23 mouse cellular contexts compared by ENCODE assay signal in genomic region chr1:164526748-164527147, GRCm38 (mm10).
"Had no signal": no experiment of that assay in that cellular context is flagged by ENCODE, and none has a peak within 500 bp of the region (broad histone marks: within the 10 kb centered on the region; RNA-seq: fewer than 3 reads in every experiment).

No protein-coding gene starts in this region.

- ATAC-seq: forebrain, embryonic 15.5 days; forebrain, postnatal 0 days; hindbrain, embryonic 16.5 days; inflammation-experienced regulatory T-cells, adult 6 months; liver, embryonic 12.5 days had no signal

- H3K9me3 ChIP-seq: forebrain, embryonic 15.5 days; heart, embryonic 13.5 days; heart, embryonic 15.5 days; limb, embryonic 10.5 days; limb, embryonic 12.5 days; liver, embryonic 12.5 days had no signal

- H3K27me3 ChIP-seq: forebrain, embryonic 15.5 days; heart, embryonic 13.5 days; heart, embryonic 15.5 days; limb, embryonic 12.5 days; liver, embryonic 12.5 days had no signal

- H3K4me2 ChIP-seq: forebrain, embryonic 15.5 days; heart, embryonic 13.5 days; heart, embryonic 15.5 days; hindbrain, embryonic 14.5 days; limb, embryonic 12.5 days; liver, embryonic 12.5 days had no signal

- H3K36me3 ChIP-seq: forebrain, embryonic 15.5 days; heart, embryonic 13.5 days; heart, embryonic 15.5 days; limb, embryonic 10.5 days; limb, embryonic 12.5 days; liver, embryonic 12.5 days had no signal

- DNase-seq: forebrain, postnatal 0 days; gastrocnemius, postnatal 14 days; gastrocnemius, postnatal 36 days; heart, adult 18-20 months; heart, postnatal 14 days; heart, postnatal 36 days; kidney, adult 18-20 months; kidney, adult 8-10 months; kidney, postnatal 10 days; kidney, postnatal 25 days; kidney, postnatal 4 days had no signal

- H3K9ac ChIP-seq: forebrain, embryonic 15.5 days; forebrain, postnatal 0 days; heart, embryonic 13.5 days; heart, embryonic 15.5 days; hindbrain, embryonic 14.5 days; limb, embryonic 12.5 days; liver, embryonic 12.5 days; liver, embryonic 14.5 days had no signal

- H3K4me1 ChIP-seq: forebrain, embryonic 15.5 days; heart, embryonic 15.5 days; limb, embryonic 10.5 days; limb, embryonic 12.5 days; liver, embryonic 12.5 days had no signal

- H3K4me3 ChIP-seq: forebrain, embryonic 15.5 days; heart, embryonic 13.5 days; heart, embryonic 15.5 days; layer of hippocampus, adult 2 months; left cerebral cortex, adult 2 months; limb, embryonic 10.5 days; limb, embryonic 12.5 days; liver, embryonic 12.5 days had no signal

- H3K27ac ChIP-seq: forebrain, embryonic 15.5 days; heart, embryonic 13.5 days; heart, embryonic 15.5 days; hindbrain, embryonic 14.5 days; layer of hippocampus, adult 2 months; left cerebral cortex, adult 2 months; limb, embryonic 10.5 days; limb, embryonic 12.5 days; liver, embryonic 12.5 days; liver, embryonic 14.5 days had no signal
